ENCODE assay signal across 8 mouse cellular contexts in the genomic region with DNA sequence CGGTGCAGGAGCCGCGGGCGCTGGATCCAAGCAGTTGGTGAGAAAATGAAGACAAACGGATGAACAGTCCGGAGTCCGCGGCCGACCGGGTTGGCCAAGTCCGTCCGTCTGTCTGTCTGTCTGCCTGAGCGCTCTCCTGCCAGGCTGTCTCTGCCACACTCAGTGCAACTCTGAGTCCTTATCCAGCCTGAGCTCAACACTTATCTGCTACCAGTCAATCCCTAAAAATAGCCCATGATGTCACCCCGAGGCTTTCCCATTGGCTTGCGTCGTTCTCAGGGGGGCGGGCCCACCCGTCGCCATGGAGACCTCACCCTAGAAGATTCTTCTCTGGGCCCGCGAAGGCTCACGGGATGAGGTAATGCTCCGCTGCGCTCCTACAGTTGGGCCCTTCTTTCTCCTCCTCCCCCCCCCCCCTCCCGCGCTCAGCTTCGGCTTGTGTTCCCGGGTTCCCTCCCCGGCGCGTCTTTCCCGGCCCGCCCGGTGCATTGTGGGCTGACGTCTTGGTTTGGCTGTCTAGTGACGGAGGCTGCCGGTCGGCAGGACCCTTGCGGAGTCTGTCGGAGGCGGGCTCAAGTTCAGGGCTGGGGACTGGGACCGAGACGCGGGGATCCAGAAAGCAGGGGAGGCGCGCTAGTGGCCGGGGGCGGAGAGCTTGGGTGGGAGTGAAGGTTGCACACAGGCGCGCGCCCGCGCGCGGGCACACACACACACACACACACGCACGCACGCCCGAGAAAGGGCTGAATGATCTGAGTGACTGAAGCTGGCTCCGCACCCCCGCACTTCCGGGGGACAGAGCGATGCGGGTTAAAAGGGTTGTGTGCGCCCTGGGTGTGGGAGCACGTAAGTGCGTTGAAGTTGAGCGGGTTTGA. TPM values are rescaled to one million over a fixed set of nuclear protein-coding genes. Genes with fewer than 3 reads are reported as not detected.
DNase-seq lines count a peak whose midpoint lies in the region; ATAC-seq lines count a peak whose summit lies in the region.

TSS of gene Jun (minus strand) at position 198 of the 875 bp plus-strand sequence.

- peak within 1 kb of the TSS; percentile 82 for H3K4me2 ChIP-seq in hindbrain, embryonic 16.5 days (ENCODE audit: low read length)

- no peaks in the 10 kb centered on the region for H3K9me3 ChIP-seq in hindbrain, embryonic 16.5 days (ENCODE audit: control insufficient read depth, low read length)

- H3K4me3 ChIP-seq in hindbrain, embryonic 16.5 days (ENCODE audit: low read length): peak within 1 kb of the TSS; percentile 68
- H3K4me3 ChIP-seq in macrophage (ENCODE audit: inconsistent target): peak within 1 kb of the TSS; percentile 93

- peak within 1 kb of the TSS; percentile 95 for H3K27ac ChIP-seq in hindbrain, embryonic 16.5 days (ENCODE audit: low read depth, low read length)
- peak within 1 kb of the TSS; percentile 99 for H3K27ac ChIP-seq in macrophage

- H3K9ac ChIP-seq in hindbrain, embryonic 16.5 days (ENCODE audit: low read depth, low read length): peak within 1 kb of the TSS; percentile 82

- peaks cover 10% of the 10 kb centered on the region for H3K4me1 ChIP-seq in hindbrain, embryonic 16.5 days (ENCODE audit: control insufficient read depth, insufficient read depth, low read depth, low read length)

- peak; percentile 91 for DNase-seq in WW6 (ENCODE audit: low read depth, low spot score)
- peak; percentile 93 to 98 for DNase-seq in cerebellum, postnatal 4 days (ENCODE audit: low spot score in 2 of 2)
- peak; percentile 100 for DNase-seq in gastrocnemius, adult 18-20 months (ENCODE audit: low spot score)
- peak; percentile 99 for DNase-seq in left cerebral cortex, adult 18-20 months (ENCODE audit: low spot score in 2 of 2)
- DNase-seq in right cerebral cortex, adult 18-20 months: peak; percentile 100
- DNase-seq in urinary bladder, postnatal 10 days (ENCODE audit: low spot score): peak; percentile 92

- no peaks in the 10 kb centered on the region for H3K36me3 ChIP-seq in hindbrain, embryonic 16.5 days (ENCODE audit: control insufficient read depth, insufficient read depth, low read length)
- H3K36me3 ChIP-seq in macrophage (ENCODE audit: inconsistent target): no peaks in the 10 kb centered on the region

- peaks cover 34% of the 10 kb centered on the region for H3K79me2 ChIP-seq in macrophage (ENCODE audit: inconsistent target)

- ATAC-seq in hindbrain, embryonic 16.5 days: peak; percentile 96

- under 1% methylated on average over 67 of the region's 68 CpGs for WGBS in hindbrain, embryonic 16.5 days
- whole genome bisulfite sequencing in macrophage (ENCODE audit: missing documents): 0% methylated on average over 59 of the region's 68 CpGs

- no peaks in the 10 kb centered on the region for H3K27me3 ChIP-seq in hindbrain, embryonic 16.5 days (replicated peaks; ENCODE audit: control insufficient read depth, insufficient read depth, low read length)

RNA-seq across cellular contexts. Expression of gene Jun, which starts in this region (rescaled TPM):
- total RNA-seq in gastrocnemius, adult 18-20 months (2021): 100 to 1,000 TPM in 1 of 2 experiments, 10 to 100 TPM in 1; 56.8 to 140 TPM
- polyA plus RNA-seq in hindbrain, embryonic 16.5 days (2015; fragmentation: Nextera tagmentation; extraction: Ambion mirVana): 62.9 and 63.7 TPM in 2 replicates
- total RNA-seq in left cerebral cortex, adult 18-20 months (2021): 10 to 100 TPM; 53.8 to 60.5 TPM
- total RNA-seq in macrophage (2018; cell fraction: chromatin; rRNA removed): 100 to 1,000 TPM in 10 of 26 experiments, 10 to 100 TPM in 16; 17.6 to 414 (median 78.5) TPM
- total RNA-seq in macrophage (2018; cell fraction: cytosol; rRNA removed): 100 to 1,000 TPM in 18 of 26 experiments, 10 to 100 TPM in 8; 46.1 to 671 (median 174) TPM
- 100 to 1,000 TPM in 24 of 26 experiments, 10 to 100 TPM in 2; 58.0 to 810 (median 256) TPM for total RNA-seq in macrophage (2018; cell fraction: nucleus; rRNA removed)
- polyA plus RNA-seq in macrophage (2018): 85.3 to 155 TPM (median 144 TPM) in 3 replicates

Comparison
In these comparisons a context has a peak if more than half of its experiments do, and no peak if none do; other contexts are left out.
1. Peak in every context shown above with its lines: DNase-seq, ATAC-seq, H3K4me3 ChIP-seq and H3K27ac ChIP-seq.